Mouse (Mus musculus): ENCODE measurements at regions not wholly inside any gene's neighbourhood (a gene's known extent, or its start where the extent isn't known, plus 50 kb on each side); places are given as distances from the start of the nearest gene placed in this dataset.
"Not testable (repeated sequence)": the region's sequence is repeated elsewhere in the genome, so short reads cannot be mapped to it uniquely, and the experiment has no call there.

- H3K4me1 ChIP-seq: peaks cover 18% of the 10 kb centered on the region
- no peak overlapping the region for H3K27ac ChIP-seq
- WGBS: 4% methylated on average over 3 of the region's 3 CpGs
- H3K36me3 ChIP-seq: no peaks in the 10 kb centered on the region
- H3K27me3 ChIP-seq: peaks cover 9% of the 10 kb centered on the region; the same call in 1 of the 2 replicates
- H3K9me3 ChIP-seq (replicated peaks): no peaks in the 10 kb centered on the region
- ATAC-seq (replicated peaks; ENCODE audit: low FRiP score): no peak
- no peak overlapping the region for H3K9ac ChIP-seq
- H3K4me2 ChIP-seq: no peak overlapping the region
- H3K4me3 ChIP-seq (replicated peaks): no peak overlapping the region
These were observed 339.2 kb downstream of the Adam3 start for GRCm38 (mm10) chr8:24386462-24386861.

DNA sequence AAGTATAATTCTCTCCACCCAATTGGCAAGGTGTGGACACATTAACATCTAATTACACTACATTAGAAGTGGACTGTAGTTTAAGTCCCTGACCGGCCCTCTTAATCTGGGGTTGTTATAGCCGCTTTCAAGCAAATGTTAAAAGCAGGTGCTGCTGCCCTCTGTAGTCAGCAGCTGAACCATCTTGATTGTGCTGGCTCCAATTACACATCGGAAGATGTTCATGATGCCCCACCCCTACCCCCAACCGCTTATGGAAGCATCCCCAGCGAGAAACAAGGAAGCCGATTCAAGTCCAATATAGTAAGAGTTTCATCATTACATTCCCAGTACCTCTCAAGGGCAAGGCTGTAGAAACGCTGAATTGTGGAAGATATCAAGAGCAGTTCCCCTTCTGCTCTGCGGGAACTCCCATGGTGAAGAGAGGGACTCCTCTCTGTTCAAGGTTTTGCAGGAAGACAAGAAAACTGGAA is 341.7 kb downstream of the Adam3 start:
- Histone ChIP-seq H3K9ac (no peak overlapping the region), H3K27me3 (peaks cover 9% of the 10 kb centered on the region; the same call in 1 of the 2 replicates), H3K27ac (no peak overlapping the region), H3K9me3 (replicated peaks) (no peaks in the 10 kb centered on the region), H3K4me3 (replicated peaks) (no peak overlapping the region), H3K36me3 (no peaks in the 10 kb centered on the region), H3K4me1 (peaks cover 18% of the 10 kb centered on the region), H3K4me2 (peak overlapping the region; percentile 22; the same call in 1 of the 2 replicates)
- 51% methylated on average over 8 of the region's 8 CpGs for whole genome bisulfite sequencing
- peak; percentile 10; the same call in 1 of the 2 replicates for ATAC-seq (replicated peaks; ENCODE audit: low FRiP score)

GRCm38 (mm10) chr8:24383130-24383962 is 342.3 kb downstream of the Adam3 start:
- peaks cover 9% of the 10 kb centered on the region; the same call in 1 of the 2 replicates for H3K27me3 ChIP-seq
- no peaks in the 10 kb centered on the region for H3K36me3 ChIP-seq
- H3K4me2 ChIP-seq: peak overlapping the region; percentile 22
- H3K27ac ChIP-seq: no peak overlapping the region
- ATAC-seq (replicated peaks; ENCODE audit: low FRiP score): peak; percentile 70
- H3K9ac ChIP-seq: no peak overlapping the region
- WGBS: 34% methylated on average over 14 of the region's 14 CpGs
- peaks cover 18% of the 10 kb centered on the region for H3K4me1 ChIP-seq
- H3K4me3 ChIP-seq (replicated peaks): no peak overlapping the region
- no peaks in the 10 kb centered on the region for H3K9me3 ChIP-seq (replicated peaks)

DNA sequence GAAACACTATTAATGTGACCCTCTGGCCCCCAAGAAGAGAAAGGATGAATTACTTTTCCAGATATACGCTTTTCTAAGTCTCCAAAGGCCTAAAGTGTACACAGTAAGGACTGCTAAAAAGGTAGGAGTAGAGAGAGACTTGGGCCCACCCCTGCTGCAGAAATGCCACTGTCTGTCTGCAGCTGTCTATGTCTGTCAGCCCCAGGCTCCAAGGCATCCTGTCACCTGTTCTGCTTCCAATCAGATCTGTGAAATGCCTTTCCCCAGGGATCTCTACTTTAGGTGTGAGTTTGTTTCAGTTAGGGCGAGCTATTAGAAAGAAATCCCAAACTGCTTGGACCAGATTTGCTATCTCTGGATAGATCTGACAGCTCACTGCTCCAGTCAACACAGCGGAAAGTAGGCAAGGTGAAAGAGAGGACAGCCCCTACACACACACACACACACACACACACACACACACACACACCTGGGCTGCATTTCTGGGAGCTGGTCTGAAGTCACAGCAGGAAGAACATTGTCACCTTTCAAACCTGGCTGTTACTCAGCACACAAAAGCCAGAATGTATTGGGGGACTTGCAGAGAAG is 343.9 kb downstream of the Adam3 start:
- Histone ChIP-seq H3K9ac (no peak overlapping the region), H3K4me3 (replicated peaks) (no peak overlapping the region), H3K4me2 (no peak overlapping the region), H3K4me1 (peaks cover 18% of the 10 kb centered on the region), H3K27me3 (peaks cover 6% of the 10 kb centered on the region; the same call in 1 of the 2 replicates), H3K36me3 (no peaks in the 10 kb centered on the region), H3K9me3 (replicated peaks) (no peaks in the 10 kb centered on the region), H3K27ac (no peak overlapping the region)
- WGBS: 62% methylated on average over 3 of the region's 3 CpGs
- no peak for ATAC-seq (replicated peaks; ENCODE audit: low FRiP score)

GRCm38 (mm10) chr8:24378070-24378469 is 347.6 kb downstream of the Adam3 start:
- no peaks in the 10 kb centered on the region for H3K9me3 ChIP-seq (replicated peaks)
- no peak overlapping the region for H3K9ac ChIP-seq
- no peak overlapping the region for H3K4me3 ChIP-seq (replicated peaks)
- H3K27me3 ChIP-seq: no peaks in the 10 kb centered on the region
- 0 out of 2 replicates have a peak, but pooled peaks cover 6% of the 10 kb centered on the region for H3K4me1 ChIP-seq
- ATAC-seq (replicated peaks; ENCODE audit: low FRiP score): no peak
- no peak overlapping the region for H3K4me2 ChIP-seq
- no peaks in the 10 kb centered on the region for H3K36me3 ChIP-seq
- H3K27ac ChIP-seq: no peak overlapping the region

GRCm38 (mm10) chr8:24376846-24377245 is 348.8 kb downstream of the Adam3 start:
- not testable (repeated sequence) for H3K4me3 ChIP-seq (replicated peaks); H3K36me3 ChIP-seq; H3K4me1 ChIP-seq; ATAC-seq (replicated peaks; ENCODE audit: low FRiP score); H3K9me3 ChIP-seq (replicated peaks); H3K9ac ChIP-seq; H3K27me3 ChIP-seq; H3K4me2 ChIP-seq; H3K27ac ChIP-seq
- 91% methylated on average over 10 of the region's 10 CpGs for WGBS

DNA sequence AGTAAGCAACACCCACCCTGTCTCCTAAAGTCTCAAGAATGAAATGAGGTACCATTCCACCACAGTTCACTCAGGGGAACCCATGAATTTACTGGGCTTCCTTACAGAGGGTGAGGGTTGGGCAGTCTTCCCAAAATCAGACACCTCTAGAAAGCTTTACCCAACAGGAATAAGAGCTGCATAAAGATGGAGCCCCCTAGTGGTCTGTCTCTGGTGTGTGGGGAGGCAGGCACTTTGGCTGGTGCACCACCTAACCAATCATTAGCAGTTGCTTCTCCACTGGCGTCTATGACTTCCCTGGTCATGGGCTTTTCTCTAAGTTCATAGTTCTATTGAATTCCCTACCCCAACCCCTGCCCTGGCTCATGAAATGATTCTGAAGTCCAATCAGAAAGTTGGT is 351.1 kb downstream of the Adam3 start:
- Histone ChIP-seq H3K27me3 (no peaks in the 10 kb centered on the region), H3K4me1 (no peaks in the 10 kb centered on the region), H3K4me2 (no peak overlapping the region), H3K36me3 (no peaks in the 10 kb centered on the region), H3K4me3 (replicated peaks) (no peak overlapping the region), H3K9me3 (replicated peaks) (no peaks in the 10 kb centered on the region), H3K27ac (no peak overlapping the region), H3K9ac (no peak overlapping the region)
- 94% methylated on average over 1 of the region's 1 CpGs for WGBS
- no peak for ATAC-seq (replicated peaks; ENCODE audit: low FRiP score)

DNA sequence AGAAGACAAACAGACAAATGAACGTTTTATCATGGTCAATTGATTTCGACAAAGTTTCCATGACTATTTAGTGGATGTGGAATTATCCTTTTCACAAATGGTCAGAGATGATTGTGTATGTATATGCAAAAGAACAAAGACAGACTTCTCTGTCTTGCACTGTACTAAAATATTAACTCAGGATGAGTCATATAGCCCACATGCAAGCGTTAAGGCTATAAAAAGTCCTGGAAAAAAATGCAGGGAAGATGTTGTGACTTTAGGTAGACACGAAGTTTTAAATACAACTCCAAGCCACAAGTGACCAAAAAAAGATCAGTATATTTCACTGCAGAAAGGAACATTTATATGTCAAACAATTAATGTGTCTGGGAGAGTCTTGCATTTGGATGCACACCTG is 353.6 kb downstream of the Adam3 start:
- H3K27ac ChIP-seq: no peak overlapping the region
- H3K4me1 ChIP-seq: no peaks in the 10 kb centered on the region
- no peaks in the 10 kb centered on the region for H3K36me3 ChIP-seq
- H3K4me3 ChIP-seq (replicated peaks): no peak overlapping the region
- H3K9ac ChIP-seq: no peak overlapping the region
- H3K27me3 ChIP-seq: no peaks in the 10 kb centered on the region
- H3K4me2 ChIP-seq: no peak overlapping the region
- ATAC-seq (replicated peaks; ENCODE audit: low FRiP score): no peak
- WGBS: 86% methylated on average over 4 of the region's 4 CpGs
- H3K9me3 ChIP-seq (replicated peaks): no peaks in the 10 kb centered on the region

GRCm38 (mm10) chr8:24366000-24366399 is 359.7 kb downstream of the Adam3 start:
- no peak for ATAC-seq (replicated peaks; ENCODE audit: low FRiP score)

GRCm38 (mm10) chr8:24364685-24365084 is 361.0 kb downstream of the Adam3 start:
- H3K4me3 ChIP-seq (replicated peaks): no peak overlapping the region
- H3K4me2 ChIP-seq: no peak overlapping the region
- H3K27ac ChIP-seq: no peak overlapping the region
- WGBS: 76% methylated on average over 4 of the region's 4 CpGs
- H3K36me3 ChIP-seq: no peaks in the 10 kb centered on the region
- ATAC-seq (replicated peaks; ENCODE audit: low FRiP score): no peak
- no peak overlapping the region for H3K9ac ChIP-seq
- H3K4me1 ChIP-seq: no peaks in the 10 kb centered on the region
- no peaks in the 10 kb centered on the region for H3K9me3 ChIP-seq (replicated peaks)
- H3K27me3 ChIP-seq: no peaks in the 10 kb centered on the region

More at GRCm38 (mm10) chr8:24366000-24366399, 359.7 kb downstream of the Adam3 start:
- Histone ChIP-seq H3K4me2 (no peak overlapping the region), H3K36me3 (no peaks in the 10 kb centered on the region), H3K27me3 (no peaks in the 10 kb centered on the region), H3K9ac (no peak overlapping the region), H3K9me3 (replicated peaks) (no peaks in the 10 kb centered on the region), H3K4me1 (no peaks in the 10 kb centered on the region), H3K27ac (no peak overlapping the region), H3K4me3 (replicated peaks) (no peak overlapping the region)

GRCm38 (mm10) chr8:24359022-24359600 is 366.5 kb downstream of the Adam3 start:
- Histone ChIP-seq H3K9me3 (replicated peaks) (no peaks in the 10 kb centered on the region), H3K4me2 (no peak overlapping the region), H3K9ac (no peak overlapping the region), H3K27me3 (no peaks in the 10 kb centered on the region), H3K4me3 (replicated peaks) (no peak overlapping the region), H3K4me1 (peaks cover 6% of the 10 kb centered on the region; the same call in 1 of the 2 replicates), H3K36me3 (no peaks in the 10 kb centered on the region), H3K27ac (no peak overlapping the region)
- peak; percentile 87 for ATAC-seq (replicated peaks; ENCODE audit: low FRiP score)

- no peak overlapping the region for H3K4me3 ChIP-seq (replicated peaks)
- H3K27me3 ChIP-seq: no peaks in the 10 kb centered on the region
- no peak overlapping the region for H3K4me2 ChIP-seq
- ATAC-seq (replicated peaks; ENCODE audit: low FRiP score): no peak
- no peaks in the 10 kb centered on the region for H3K9me3 ChIP-seq (replicated peaks)
- H3K4me1 ChIP-seq: peaks cover 24% of the 10 kb centered on the region
- H3K9ac ChIP-seq: no peak overlapping the region
- WGBS: 89% methylated on average over 4 of the region's 4 CpGs
- no peak overlapping the region for H3K27ac ChIP-seq
- no peaks in the 10 kb centered on the region for H3K36me3 ChIP-seq
These were observed 370.5 kb downstream of the Adam3 start for GRCm38 (mm10) chr8:24355146-24355545.

Data from kidney, embryonic 15.5 days (tissue).